Mouse (Mus musculus): ENCODE results near the gene Fgfr2.

Gene Fgfr2

GRCm38 (mm10) chr7:130743239-130744025 lies 2379.7 kb downstream of the Fgfr2 start:
- no peak for DNase-seq (ENCODE audit: low read depth in 1 of 2, low spot score in 2 of 2)

- no peak for DNase-seq (ENCODE audit: low read depth in 1 of 2, low spot score in 2 of 2)
These were observed 2382.1 kb downstream of the Fgfr2 start for GRCm38 (mm10) chr7:130741099-130741498.

GRCm38 (mm10) chr7:130734195-130734787 lies 2388.9 kb downstream of the Fgfr2 start:
- DNase-seq (ENCODE audit: low read depth in 1 of 2, low spot score in 2 of 2): no peak

GRCm38 (mm10) chr7:130733423-130733822 lies 2389.7 kb downstream of the Fgfr2 start:
- DNase-seq (ENCODE audit: low read depth in 1 of 2, low spot score in 2 of 2): no peak

- no peak for DNase-seq (ENCODE audit: low read depth in 1 of 2, low spot score in 2 of 2)
These were observed 2390.2 kb downstream of the Fgfr2 start for GRCm38 (mm10) chr7:130732908-130733307.

GRCm38 (mm10) chr7:130731792-130732191 lies 2391.4 kb downstream of the Fgfr2 start:
- no peak for DNase-seq (ENCODE audit: low read depth in 1 of 2, low spot score in 2 of 2)

- DNase-seq (ENCODE audit: low read depth in 1 of 2, low spot score in 2 of 2): no peak
These were observed 2395.6 kb downstream of the Fgfr2 start for GRCm38 (mm10) chr7:130727560-130727959.

GRCm38 (mm10) chr7:130726724-130727422 lies 2396.3 kb downstream of the Fgfr2 start:
- no peak for DNase-seq (ENCODE audit: low read depth in 1 of 2, low spot score in 2 of 2)

GRCm38 (mm10) chr7:130726185-130726584 lies 2397.0 kb downstream of the Fgfr2 start:
- no peak for DNase-seq (ENCODE audit: low read depth in 1 of 2, low spot score in 2 of 2)

- DNase-seq (ENCODE audit: low read depth in 1 of 2, low spot score in 2 of 2): no peak
These were observed 2402.4 kb downstream of the Fgfr2 start for GRCm38 (mm10) chr7:130720646-130721335.

GRCm38 (mm10) chr7:130719931-130720598 lies 2403.1 kb downstream of the Fgfr2 start:
- DNase-seq (ENCODE audit: low read depth in 1 of 2, low spot score in 2 of 2): no peak

- DNase-seq (ENCODE audit: low read depth in 1 of 2, low spot score in 2 of 2): no peak
These were observed 2406.2 kb downstream of the Fgfr2 start for GRCm38 (mm10) chr7:130716989-130717388.

- no peak for DNase-seq (ENCODE audit: low read depth in 1 of 2, low spot score in 2 of 2)
These were observed 2406.8 kb downstream of the Fgfr2 start for GRCm38 (mm10) chr7:130716341-130716740.

GRCm38 (mm10) chr7:130715467-130715866 lies 2407.7 kb downstream of the Fgfr2 start:
- DNase-seq (ENCODE audit: low read depth in 1 of 2, low spot score in 2 of 2): no peak

- DNase-seq (ENCODE audit: low read depth in 1 of 2, low spot score in 2 of 2): no peak
These were observed 2409.8 kb downstream of the Fgfr2 start for GRCm38 (mm10) chr7:130713319-130713718.

GRCm38 (mm10) chr7:130711851-130712250 lies 2411.3 kb downstream of the Fgfr2 start:
- DNase-seq (ENCODE audit: low read depth in 1 of 2, low spot score in 2 of 2): no peak

- DNase-seq (ENCODE audit: low read depth in 1 of 2, low spot score in 2 of 2): no peak
These were observed 2413.5 kb downstream of the Fgfr2 start for GRCm38 (mm10) chr7:130709372-130710274.

- no peak for DNase-seq (ENCODE audit: low read depth in 1 of 2, low spot score in 2 of 2)
These were observed 2414.2 kb downstream of the Fgfr2 start for GRCm38 (mm10) chr7:130708940-130709339.

- DNase-seq (ENCODE audit: low read depth in 1 of 2, low spot score in 2 of 2): no peak
These were observed 2417.9 kb downstream of the Fgfr2 start for GRCm38 (mm10) chr7:130705230-130705629.

GRCm38 (mm10) chr7:130701336-130701735 lies 2421.8 kb downstream of the Fgfr2 start:
- no peak for DNase-seq (ENCODE audit: low read depth in 1 of 2, low spot score in 2 of 2)

Data from monocyte, adult 2 months (primary cell).